Mouse (Mus musculus) brain, embryonic 14.5 days (tissue): Measurements from ENCODE around the gene Tube1. TPM values are rescaled to one million over a fixed set of nuclear protein-coding genes. Genes with fewer than 3 reads are reported as not detected.
A peak's percentile ranks its signal among the peaks of the same experiment; 100 is the strongest.

Experiments used
- DNase-seq: peaks from one replicate; pipeline ENCODE4 v3.0.0-alpha.2; 2011; ENCODE audit warnings: low read depth
- CTCF ChIP-seq: fragments of 200-500 bp; IDR thresholded peaks from 2 replicates; pipeline ENCODE4 v1.5.1; 2012; ENCODE audit warnings: inconsistent platforms, mild to moderate bottlenecking, moderate library complexity, borderline replicate concordance; ENCODE audit not compliant: insufficient read depth, insufficient read length; ENCODE audit errors: extremely low read depth
- POLR2A ChIP-seq: fragments of 200-500 bp; IDR thresholded peaks from 2 replicates; pipeline ENCODE4 v1.6.1; 2012; ENCODE audit warnings: mild to moderate bottlenecking, inconsistent platforms, borderline replicate concordance; ENCODE audit not compliant: poor library complexity, insufficient read depth, insufficient read length, severe bottlenecking; ENCODE audit errors: extremely low read depth
- polyA plus RNA-seq: library from polyadenylated mRNA; depleted of rRNA; stranded (reverse); fragments of >200 nt; gene quantifications from 2 replicates; pipeline ENCODE4 v1.2.3, GENCODE M21; 2012

Tube1 gene
- polyA plus RNA-seq, 1 experiment, result 12.1 TPM

GRCm38 (mm10) chr10:39142216-39142615 lies 8.4 kb downstream of the Tube1 start:
- no peak for DNase-seq
- TF ChIP-seq POLR2A (no peak), CTCF (no peak)

GRCm38 (mm10) chr10:39156719-39157118 lies 22.9 kb downstream of the Tube1 start:
- DNase-seq, result no peak
- TF ChIP-seq CTCF (no peak), POLR2A (no peak)

- TF ChIP-seq POLR2A (no peak), CTCF (no peak)
- no peak for DNase-seq
Observed at GRCm38 (mm10) chr10:39157321-39157720, 23.5 kb downstream of the Tube1 start.

GRCm38 (mm10) chr10:39158306-39158705 lies 24.5 kb downstream of the Tube1 start:
- no peak; the same call in 1 of the 2 replicates for TF ChIP-seq CTCF
- no peak for TF ChIP-seq POLR2A
- DNase-seq, result no peak

GRCm38 (mm10) chr10:39161406-39161805 lies 27.6 kb downstream of the Tube1 start:
- DNase-seq, result no peak
- TF ChIP-seq CTCF (no peak), POLR2A (no peak)

- DNase-seq, result peak; percentile 53
Observed at GRCm38 (mm10) chr10:39162666-39163484, 29.1 kb downstream of the Tube1 start.

GRCm38 (mm10) chr10:39163694-39164093 lies 29.9 kb downstream of the Tube1 start, which contains the start of gene Ccn6:
Ccn6 (minus strand) TSS chr10:39163794.
- TF ChIP-seq CTCF (no peak), POLR2A (no peak)
- no peak for DNase-seq

More at GRCm38 (mm10) chr10:39162666-39163484, 29.1 kb downstream of the Tube1 start:
- TF ChIP-seq CTCF (no peak), POLR2A (no peak)

- DNase-seq, result peak; percentile 90
- TF ChIP-seq POLR2A, result no peak
Observed at GRCm38 (mm10) chr10:39165632-39166115, 31.9 kb downstream of the Tube1 start.

GRCm38 (mm10) chr10:39167611-39168010 lies 33.8 kb downstream of the Tube1 start:
- TF ChIP-seq CTCF, result no peak
- no peak for TF ChIP-seq POLR2A
- no peak for DNase-seq

- DNase-seq, result peak; percentile 64
- no peak for TF ChIP-seq CTCF
Observed at GRCm38 (mm10) chr10:39169642-39170041, 35.9 kb downstream of the Tube1 start.

GRCm38 (mm10) chr10:39170181-39170580 lies 36.4 kb downstream of the Tube1 start:
- peak; percentile 88 for DNase-seq
- TF ChIP-seq CTCF (peak; percentile 94), POLR2A (no peak)

GRCm38 (mm10) chr10:39170706-39171105 lies 36.9 kb downstream of the Tube1 start:
- peak; percentile 41 for DNase-seq
- TF ChIP-seq CTCF (no peak), POLR2A (no peak)
